Mouse (Mus musculus) heart, postnatal 0 days (tissue): ENCODE results near the gene Rhox2c.
"Not testable (repeated sequence)": the region's sequence is repeated elsewhere in the genome, so short reads cannot be mapped to it uniquely, and the experiment has no call there.

Experiments used
- CTCF ChIP-seq: IDR thresholded peaks from 2 replicates; pipeline ENCODE4 v1.5.1; 2016; ENCODE audit warnings: antibody characterized with exemption, control low read depth, low read depth
- EP300 ChIP-seq: IDR thresholded peaks from 2 replicates; pipeline ENCODE4 v1.6.1; 2016; ENCODE audit warnings: antibody characterized with exemption, low read depth

DNA sequence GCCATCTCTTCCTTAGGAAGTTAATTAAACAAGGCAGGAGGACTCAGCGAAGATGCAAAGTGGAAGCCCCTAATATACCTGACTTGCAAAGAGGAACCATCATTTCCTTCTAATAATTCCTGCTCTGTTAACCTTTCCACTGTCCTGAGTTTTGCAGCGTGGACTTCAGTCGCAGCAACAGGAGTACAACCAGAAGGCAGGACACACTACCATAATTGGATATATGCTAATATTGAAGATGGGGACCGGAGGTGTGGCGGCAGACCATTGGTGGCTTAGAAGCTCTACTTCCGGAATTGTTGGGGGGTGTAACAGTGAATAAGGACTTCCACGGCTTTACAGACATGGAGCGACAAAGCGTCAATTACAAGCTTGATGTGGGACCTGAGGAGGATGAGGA, 41.7 kb upstream of the Rhox2c start, which contains the start of gene Rhox2b:
- TF ChIP-seq CTCF, EP300: not testable (repeated sequence)
